Mouse (Mus musculus) cortical plate, adult 2 months (tissue): ENCODE measurements around the gene Gck.

Experiments used
- CTCF ChIP-seq: fragments of 200-500 bp; IDR thresholded peaks from 2 replicates; pipeline ENCODE4 v1.5.1; 2011; ENCODE audit warnings: mild to moderate bottlenecking, control low read depth, low read length; ENCODE audit not compliant: insufficient read depth; ENCODE audit errors: extremely low read depth
- POLR2A ChIP-seq: fragments of 200-500 bp; IDR thresholded peaks from 2 replicates; pipeline ENCODE4 v1.6.1; 2011; ENCODE audit warnings: mild to moderate bottlenecking, low read length, control low read depth; ENCODE audit not compliant: insufficient read depth; ENCODE audit errors: extremely low read depth

DNA sequence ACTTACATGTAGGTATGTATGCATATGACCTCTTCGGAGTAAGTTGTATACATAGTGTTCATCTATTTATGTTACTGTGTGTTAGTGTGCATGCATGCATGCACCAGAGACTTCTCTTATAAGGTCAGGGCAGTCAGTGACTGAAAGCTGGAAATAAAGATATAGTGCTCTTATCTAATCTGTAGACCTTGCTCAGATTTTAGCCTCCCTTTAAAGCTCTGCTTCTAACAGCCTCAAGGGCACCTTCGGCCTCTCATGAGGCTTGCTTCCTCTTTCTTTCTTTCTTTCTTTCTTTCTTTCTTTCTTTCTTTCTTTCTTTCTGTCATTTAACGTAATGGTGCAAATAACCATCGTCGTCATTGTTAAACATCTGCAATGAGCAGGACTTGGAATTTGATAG is 4.6 kb upstream of the Gck start:
- TF ChIP-seq CTCF (no peak), POLR2A (no peak)
